Mouse (Mus musculus) heart, postnatal 10 days (tissue): ENCODE results near the gene Slc35e3. TPM values are rescaled to one million over a fixed set of nuclear protein-coding genes. Genes with fewer than 3 reads are reported as not detected.

Source experiments
- DNase-seq, 2 experiments: peaks; one replicate each; pipeline ENCODE4 v3.0.0; 2021
- intact Hi-C: fragments of 180-260 bp; cut with DNase I; formaldehyde crosslinking; loops from one replicate; pipeline ENCODE4 v1.15.1; 2025
- total RNA-seq, 2 experiments: library from RNA; stranded (reverse); gene quantifications; 2 replicates each; pipeline ENCODE4 v1.2.3; 2021

Gene Slc35e3
- total RNA-seq, 2 experiments from 2014 or later: 7.4 to 8.5 TPM

- no peak for DNase-seq
- intact Hi-C loops: no loop called here
Observed at GRCm38 (mm10) chr10:117777501-117778327, 31.5 kb upstream of the Slc35e3 start.

- intact Hi-C loops: no loop called here
- DNase-seq: no peak
Observed at GRCm38 (mm10) chr10:117777103-117777470, 30.9 kb upstream of the Slc35e3 start.

- intact Hi-C loops: no loop called here
- DNase-seq: no peak
Observed at GRCm38 (mm10) chr10:117776281-117777102, 30.3 kb upstream of the Slc35e3 start.

- intact Hi-C loops: no loop called here
- no peak for DNase-seq
Observed at GRCm38 (mm10) chr10:117775401-117776144, 29.4 kb upstream of the Slc35e3 start.

GRCm38 (mm10) chr10:117774817-117775120 lies 28.6 kb upstream of the Slc35e3 start:
- intact Hi-C loops: no loop called here

GRCm38 (mm10) chr10:117774011-117774816 lies 28.0 kb upstream of the Slc35e3 start:
- intact Hi-C loops: no loop called here
- DNase-seq: no peak

More at GRCm38 (mm10) chr10:117774817-117775120, 28.6 kb upstream of the Slc35e3 start:
- DNase-seq: no peak

GRCm38 (mm10) chr10:117773106-117773720 lies 27.0 kb upstream of the Slc35e3 start:
- no peak for DNase-seq
- intact Hi-C loops: no loop called here

- DNase-seq: no peak
- intact Hi-C loops: no loop called here
Observed at GRCm38 (mm10) chr10:117772364-117773105, 26.4 kb upstream of the Slc35e3 start.

- intact Hi-C loops: no loop called here
- DNase-seq: no peak
Observed at GRCm38 (mm10) chr10:117771131-117771510, 25.0 kb upstream of the Slc35e3 start.

GRCm38 (mm10) chr10:117770286-117771130 lies 24.3 kb upstream of the Slc35e3 start:
- DNase-seq: no peak
- intact Hi-C loops: no loop called here

GRCm38 (mm10) chr10:117769541-117770285 lies 23.5 kb upstream of the Slc35e3 start:
- DNase-seq: no peak
- intact Hi-C loops: no loop called here

GRCm38 (mm10) chr10:117768141-117768440 lies 21.9 kb upstream of the Slc35e3 start:
- intact Hi-C loops: no loop called here
- no peak for DNase-seq

GRCm38 (mm10) chr10:117767286-117768140 lies 21.3 kb upstream of the Slc35e3 start:
- intact Hi-C loops: no loop called here
- no peak for DNase-seq

- intact Hi-C loops: no loop called here
- DNase-seq: no peak
Observed at GRCm38 (mm10) chr10:117766896-117767160, 20.7 kb upstream of the Slc35e3 start.

GRCm38 (mm10) chr10:117766111-117766895 lies 20.1 kb upstream of the Slc35e3 start:
- no peak for DNase-seq
- intact Hi-C loops: no loop called here

- intact Hi-C loops: no loop called here
- DNase-seq: no peak
Observed at GRCm38 (mm10) chr10:117765116-117765894, 19.1 kb upstream of the Slc35e3 start.
